Mouse (Mus musculus): Measurements from ENCODE around the gene Ankrd13b. TPM values are rescaled to one million over a fixed set of nuclear protein-coding genes. Genes with fewer than 3 reads are reported as not detected.
A peak's percentile ranks its signal among the peaks of the same experiment; 100 is the strongest.

Gene Ankrd13b
- polyA plus RNA-seq, 1 experiment from 2014 or later: 38.2 TPM

DNA sequence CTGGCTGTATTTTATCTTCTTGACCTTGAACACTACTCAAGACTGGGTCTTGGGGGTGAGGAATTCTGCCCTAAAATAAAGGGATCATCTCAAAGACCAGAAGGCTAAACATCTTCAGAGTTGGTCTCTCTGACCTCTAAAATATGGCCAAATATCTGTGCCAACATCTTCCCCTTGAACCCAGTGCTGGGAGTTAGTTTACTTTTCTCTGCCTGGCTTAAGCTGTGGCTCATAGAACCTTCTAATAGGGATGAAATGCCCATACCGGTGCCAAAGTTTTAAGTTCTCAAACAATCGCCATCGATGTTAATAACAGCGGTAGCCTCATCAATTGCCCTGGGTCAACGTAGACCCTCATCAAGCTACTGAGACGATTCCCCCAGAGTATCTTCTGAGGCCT is 27.6 kb downstream of the Ankrd13b start:
- Histone ChIP-seq H3K4me2 (ENCODE audit: low read depth, low read length) (peak overlapping the region; percentile 98), H3K9me3 (ENCODE audit: control insufficient read depth, low read length) (no peaks in the 10 kb centered on the region), H3K27ac (ENCODE audit: low read depth, low read length) (no peak overlapping the region), H3K4me1 (ENCODE audit: control insufficient read depth, insufficient read depth, low read length) (peaks cover 11% of the 10 kb centered on the region), H3K9ac (replicated peaks; ENCODE audit: low read depth, low read length) (peak overlapping the region; percentile 47; the same call in 1 of the 2 replicates), H3K36me3 (ENCODE audit: control insufficient read depth, insufficient read depth, low read length) (no peaks in the 10 kb centered on the region), H3K27me3 (ENCODE audit: control insufficient read depth, insufficient read depth, low read length) (peaks cover 8% of the 10 kb centered on the region), H3K4me3 (ENCODE audit: low read depth, low read length) (peak overlapping the region; percentile 49)
- ATAC-seq (ENCODE audit: low read depth): no peak
- 3% methylated on average over 6 of the region's 6 CpGs for WGBS

DNA sequence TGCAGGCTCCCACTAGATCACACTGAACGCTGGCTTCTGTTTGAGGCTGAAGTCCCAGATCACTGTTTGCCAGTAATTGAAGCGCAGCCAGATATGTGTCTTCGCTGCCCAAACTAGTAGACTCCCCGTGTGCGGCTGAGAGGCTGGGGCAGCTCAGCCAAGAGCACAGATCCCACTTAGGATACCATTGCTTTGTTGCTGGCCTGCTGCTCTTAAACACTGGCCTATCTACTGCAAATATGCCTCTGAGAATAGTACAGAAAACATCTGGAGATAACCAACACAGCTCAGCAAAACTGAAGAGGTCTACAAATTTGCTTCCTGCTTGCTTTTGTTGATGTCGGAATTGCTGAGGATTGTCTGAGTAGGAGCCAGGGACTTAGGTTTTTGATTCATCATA is 32.6 kb downstream of the Ankrd13b start:
- Histone ChIP-seq H3K4me2 (ENCODE audit: low read depth, low read length) (no peak overlapping the region), H3K4me1 (ENCODE audit: control insufficient read depth, insufficient read depth, low read length) (peaks cover 2% of the 10 kb centered on the region), H3K36me3 (ENCODE audit: control insufficient read depth, insufficient read depth, low read length) (peaks cover 15% of the 10 kb centered on the region; the same call in 1 of the 2 replicates), H3K27ac (ENCODE audit: low read depth, low read length) (no peak overlapping the region), H3K27me3 (ENCODE audit: control insufficient read depth, insufficient read depth, low read length) (peaks cover 2% of the 10 kb centered on the region; the same call in 1 of the 2 replicates), H3K4me3 (ENCODE audit: low read depth, low read length) (no peak overlapping the region), H3K9ac (replicated peaks; ENCODE audit: low read depth, low read length) (no peak overlapping the region), H3K9me3 (ENCODE audit: control insufficient read depth, low read length) (no peaks in the 10 kb centered on the region)
- no peak for ATAC-seq (ENCODE audit: low read depth)
- WGBS: 84% methylated on average over 6 of the region's 6 CpGs

DNA sequence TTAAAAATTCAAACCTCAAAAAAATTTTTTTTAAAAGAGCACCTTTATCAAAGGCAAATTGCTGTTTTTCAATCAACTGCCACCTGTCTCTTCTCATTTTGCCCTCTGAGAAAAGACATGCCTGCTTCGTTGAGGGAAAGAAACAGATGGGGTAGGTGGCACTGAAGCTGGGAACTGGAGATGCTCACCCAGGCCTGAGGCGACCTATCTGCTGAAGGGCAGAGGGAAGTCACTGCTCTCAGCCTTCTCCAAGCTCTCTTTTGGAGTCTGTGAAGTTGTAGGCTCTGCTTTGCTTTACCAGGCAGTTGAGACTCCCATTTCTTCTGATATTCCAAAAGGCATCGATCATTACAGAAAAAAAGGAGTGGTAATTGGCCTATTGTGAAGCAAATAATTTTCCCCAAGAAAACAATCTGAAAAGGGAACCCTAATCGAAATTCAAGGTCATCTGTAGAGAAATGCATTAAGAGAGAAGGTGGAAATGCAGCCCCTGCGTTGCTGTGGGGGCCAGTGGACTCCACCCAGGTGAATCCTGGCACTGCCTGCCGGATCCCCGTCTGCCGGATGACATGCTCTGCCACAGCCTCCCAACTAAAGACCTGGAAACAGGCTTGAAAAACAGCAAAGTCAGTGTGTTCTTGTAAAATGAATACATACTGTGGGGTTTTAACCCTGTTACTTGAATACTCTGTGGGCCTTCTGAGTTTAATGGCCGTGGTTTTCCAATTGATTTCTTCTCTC is 33.5 kb downstream of the Ankrd13b start:
- no peaks in the 10 kb centered on the region for H3K4me1 ChIP-seq (ENCODE audit: control insufficient read depth, insufficient read depth, low read length)
- WGBS: 85% methylated on average over 9 of the region's 9 CpGs
- no peak overlapping the region for H3K27ac ChIP-seq (ENCODE audit: low read depth, low read length)

DNA sequence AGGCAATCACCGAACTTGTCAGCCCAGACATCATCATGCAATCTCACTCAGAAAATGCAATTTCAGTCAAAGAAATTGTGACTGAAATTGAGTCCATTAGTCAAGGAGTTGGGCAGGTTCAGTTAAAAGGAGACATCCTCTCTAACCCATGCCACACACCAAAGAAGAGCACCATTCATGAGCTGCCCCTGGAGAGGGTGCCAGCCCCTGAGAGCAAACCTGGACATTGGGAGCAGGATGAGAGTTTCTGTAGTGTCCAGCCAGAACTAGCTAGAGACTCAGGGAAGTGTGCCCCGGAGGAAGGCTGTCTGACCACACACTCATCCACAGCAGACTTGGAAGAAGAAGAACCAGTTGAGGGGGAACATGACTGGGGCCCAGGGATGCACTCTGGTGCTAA is 36.1 kb downstream of the Ankrd13b start:
- 99% methylated on average over 2 of the region's 2 CpGs for WGBS
- Histone ChIP-seq H3K4me2 (ENCODE audit: low read depth, low read length) (no peak overlapping the region), H3K27ac (ENCODE audit: low read depth, low read length) (no peak overlapping the region), H3K27me3 (ENCODE audit: control insufficient read depth, insufficient read depth, low read length) (no peaks in the 10 kb centered on the region), H3K9ac (replicated peaks; ENCODE audit: low read depth, low read length) (no peak overlapping the region), H3K9me3 (ENCODE audit: control insufficient read depth, low read length) (no peaks in the 10 kb centered on the region), H3K36me3 (ENCODE audit: control insufficient read depth, insufficient read depth, low read length) (peaks cover 18% of the 10 kb centered on the region; the same call in 1 of the 2 replicates), H3K4me3 (ENCODE audit: low read depth, low read length) (no peak overlapping the region), H3K4me1 (ENCODE audit: control insufficient read depth, insufficient read depth, low read length) (no peaks in the 10 kb centered on the region)
- no peak for ATAC-seq (ENCODE audit: low read depth)

More for the DNA sequence above, 33.5 kb downstream of the Ankrd13b start:
- Histone ChIP-seq H3K27me3 (ENCODE audit: control insufficient read depth, insufficient read depth, low read length) (no peaks in the 10 kb centered on the region; the same call in 1 of the 2 replicates), H3K36me3 (ENCODE audit: control insufficient read depth, insufficient read depth, low read length) (peaks cover 15% of the 10 kb centered on the region; the same call in 1 of the 2 replicates), H3K9me3 (ENCODE audit: control insufficient read depth, low read length) (no peaks in the 10 kb centered on the region), H3K4me2 (ENCODE audit: low read depth, low read length) (no peak overlapping the region), H3K9ac (replicated peaks; ENCODE audit: low read depth, low read length) (no peak overlapping the region), H3K4me3 (ENCODE audit: low read depth, low read length) (no peak overlapping the region)
- no peak for ATAC-seq (ENCODE audit: low read depth)

DNA sequence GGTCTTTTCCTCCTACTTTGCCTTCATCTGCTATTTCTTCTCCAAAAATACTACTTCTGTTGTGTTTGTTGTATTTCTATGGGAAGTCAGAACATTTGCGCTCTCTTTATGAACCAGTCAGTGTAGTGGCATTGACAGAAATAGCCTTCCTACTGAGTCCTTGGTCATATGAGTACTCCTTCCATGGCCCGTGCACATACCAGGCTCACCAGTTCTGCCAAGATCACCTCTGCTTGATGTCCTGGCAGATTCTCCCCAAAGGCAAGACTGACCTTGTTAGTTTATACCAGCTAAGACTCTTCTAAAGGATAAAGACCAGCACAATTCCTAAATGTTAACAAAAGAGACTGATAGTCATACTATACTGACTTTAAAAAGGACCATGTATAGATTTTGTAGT is 37.8 kb downstream of the Ankrd13b start:
- no peaks in the 10 kb centered on the region for H3K9me3 ChIP-seq (ENCODE audit: control insufficient read depth, low read length)
- no peak overlapping the region for H3K27ac ChIP-seq (ENCODE audit: low read depth, low read length)
- H3K4me2 ChIP-seq (ENCODE audit: low read depth, low read length): no peak overlapping the region
- no peak for ATAC-seq (ENCODE audit: low read depth)
- no peaks in the 10 kb centered on the region for H3K4me1 ChIP-seq (ENCODE audit: control insufficient read depth, insufficient read depth, low read length)
- no peaks in the 10 kb centered on the region for H3K27me3 ChIP-seq (ENCODE audit: control insufficient read depth, insufficient read depth, low read length)
- peaks cover 18% of the 10 kb centered on the region; the same call in 1 of the 2 replicates for H3K36me3 ChIP-seq (ENCODE audit: control insufficient read depth, insufficient read depth, low read length)
- 96% methylated on average over 2 of the region's 2 CpGs for WGBS
- no peak overlapping the region for H3K9ac ChIP-seq (replicated peaks; ENCODE audit: low read depth, low read length)
- no peak overlapping the region for H3K4me3 ChIP-seq (ENCODE audit: low read depth, low read length)

DNA sequence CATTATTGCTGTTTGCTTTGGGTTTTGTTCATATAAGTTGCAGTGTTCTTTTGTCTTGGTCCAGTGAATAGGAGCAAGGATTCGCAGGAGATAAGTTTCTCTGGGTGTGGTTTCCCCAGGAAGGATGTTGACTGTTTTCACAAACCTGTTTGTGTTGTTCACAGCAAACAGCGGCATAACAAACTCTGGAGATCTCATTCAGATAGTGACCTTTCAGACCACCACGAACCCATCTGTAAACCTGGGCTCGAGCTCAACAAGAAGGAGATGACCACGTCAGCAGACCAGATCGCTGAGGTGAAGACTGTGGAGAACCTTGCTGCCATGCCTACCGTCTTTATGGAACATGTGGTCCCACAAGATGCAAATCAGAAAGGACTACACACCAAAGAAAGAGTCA is 40.3 kb downstream of the Ankrd13b start:
- Histone ChIP-seq H3K27me3 (ENCODE audit: control insufficient read depth, insufficient read depth, low read length) (no peaks in the 10 kb centered on the region), H3K9me3 (ENCODE audit: control insufficient read depth, low read length) (no peaks in the 10 kb centered on the region), H3K27ac (ENCODE audit: low read depth, low read length) (no peak overlapping the region), H3K4me2 (ENCODE audit: low read depth, low read length) (no peak overlapping the region), H3K9ac (replicated peaks; ENCODE audit: low read depth, low read length) (no peak overlapping the region), H3K4me3 (ENCODE audit: low read depth, low read length) (no peak overlapping the region), H3K4me1 (ENCODE audit: control insufficient read depth, insufficient read depth, low read length) (no peaks in the 10 kb centered on the region), H3K36me3 (ENCODE audit: control insufficient read depth, insufficient read depth, low read length) (peaks cover 9% of the 10 kb centered on the region; the same call in 1 of the 2 replicates)
- no peak for ATAC-seq (ENCODE audit: low read depth)
- 94% methylated on average over 7 of the region's 7 CpGs for WGBS

DNA sequence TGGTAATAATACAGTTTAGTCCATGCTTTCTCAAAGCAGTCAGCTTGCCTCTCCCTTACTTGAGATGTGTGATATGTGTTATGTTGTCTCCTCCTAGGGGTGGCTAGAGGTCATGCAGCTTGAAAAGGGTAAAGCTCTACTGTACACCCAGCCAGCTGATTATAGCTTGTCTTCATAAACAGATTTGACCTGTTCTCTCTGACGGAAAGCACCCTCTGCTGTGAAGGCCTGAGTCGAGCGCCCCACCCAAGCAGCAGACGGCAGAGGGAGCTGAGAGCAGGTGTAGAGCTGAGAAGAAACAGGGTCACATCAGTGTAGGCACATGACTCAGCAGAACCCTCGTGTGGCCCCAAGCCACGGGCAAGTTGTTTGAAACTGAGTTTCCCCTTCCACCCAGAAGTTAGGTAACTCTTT is 42.8 kb downstream of the Ankrd13b start:
- Histone ChIP-seq H3K36me3 (ENCODE audit: control insufficient read depth, insufficient read depth, low read length) (0 out of 2 replicates have a peak, but pooled peaks cover 7% of the 10 kb centered on the region), H3K9me3 (ENCODE audit: control insufficient read depth, low read length) (no peaks in the 10 kb centered on the region), H3K27ac (ENCODE audit: low read depth, low read length) (no peak overlapping the region), H3K4me2 (ENCODE audit: low read depth, low read length) (no peak overlapping the region), H3K4me3 (ENCODE audit: low read depth, low read length) (no peak overlapping the region), H3K4me1 (ENCODE audit: control insufficient read depth, insufficient read depth, low read length) (no peaks in the 10 kb centered on the region), H3K27me3 (ENCODE audit: control insufficient read depth, insufficient read depth, low read length) (no peaks in the 10 kb centered on the region), H3K9ac (replicated peaks; ENCODE audit: low read depth, low read length) (no peak overlapping the region)
- ATAC-seq (ENCODE audit: low read depth): peak; percentile 56; the same call in 1 of the 2 replicates
- 70% methylated on average over 6 of the region's 6 CpGs for WGBS

DNA sequence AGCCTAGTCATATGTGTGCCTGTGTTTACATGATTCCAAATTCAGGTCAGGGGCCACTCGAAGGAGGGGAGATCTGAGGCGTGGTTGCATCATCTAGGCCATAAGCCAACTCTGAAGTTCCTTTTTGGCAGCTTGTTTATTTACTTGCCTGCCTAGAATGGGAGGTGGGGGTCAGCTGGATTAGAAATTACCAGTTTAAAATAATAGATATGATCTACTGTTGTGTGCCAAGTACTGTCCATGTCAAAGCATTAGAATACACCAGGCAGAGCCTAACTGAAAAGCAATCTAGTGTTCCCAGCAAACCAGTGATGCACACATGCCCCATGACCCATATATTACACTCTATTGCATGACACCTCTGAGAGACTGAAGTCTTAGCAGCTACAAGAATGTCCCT is 44.5 kb downstream of the Ankrd13b start:
- Histone ChIP-seq H3K4me3 (ENCODE audit: low read depth, low read length) (no peak overlapping the region), H3K36me3 (ENCODE audit: control insufficient read depth, insufficient read depth, low read length) (0 out of 2 replicates have a peak, but pooled peaks cover 13% of the 10 kb centered on the region), H3K27me3 (ENCODE audit: control insufficient read depth, insufficient read depth, low read length) (no peaks in the 10 kb centered on the region), H3K4me2 (ENCODE audit: low read depth, low read length) (no peak overlapping the region), H3K4me1 (ENCODE audit: control insufficient read depth, insufficient read depth, low read length) (no peaks in the 10 kb centered on the region), H3K27ac (ENCODE audit: low read depth, low read length) (no peak overlapping the region), H3K9ac (replicated peaks; ENCODE audit: low read depth, low read length) (no peak overlapping the region), H3K9me3 (ENCODE audit: control insufficient read depth, low read length) (no peaks in the 10 kb centered on the region)
- WGBS: 78% methylated on average over 2 of the region's 2 CpGs
- no peak for ATAC-seq (ENCODE audit: low read depth)

Measured in neural tube, embryonic 14.5 days (tissue).